Comparison of ENCODE assay signal across 15 mouse cellular contexts in the genomic region with DNA sequence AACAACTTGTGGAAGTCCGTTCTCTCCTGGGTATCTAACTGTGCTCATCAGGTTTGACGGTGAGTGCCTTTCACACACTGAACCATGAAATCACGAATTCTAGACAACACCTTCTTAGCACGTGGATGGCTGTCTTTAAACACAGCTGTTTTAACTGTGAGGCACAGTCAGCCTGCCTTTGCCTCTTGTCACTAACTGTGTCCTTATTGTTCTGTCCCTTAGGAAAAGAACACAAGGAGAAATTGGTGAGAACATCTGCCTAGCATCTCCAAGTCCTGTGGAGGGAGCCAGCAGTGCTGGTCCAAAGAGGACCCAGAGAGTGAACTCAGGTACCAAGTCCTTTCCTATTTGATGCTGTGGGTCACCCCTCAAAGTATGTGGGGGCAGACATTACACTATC.
"Had no signal": no experiment of that assay in that cellular context is flagged by ENCODE, and none has a peak within 500 bp of the region (broad histone marks: within the 10 kb centered on the region; RNA-seq: fewer than 3 reads in every experiment).

No protein-coding gene starts in this region.

- DNase-seq: kidney, postnatal 10 days; kidney, postnatal 4 days; lung, adult 2 months; lung, postnatal 36 days; midbrain, embryonic 14.5 days; retina, postnatal 1 day; right cerebral cortex, postnatal 4 days; spleen, adult 18-20 months; thymus, adult 18-20 months; thymus, postnatal 14 days had no signal

- H3K4me2 ChIP-seq: liver, embryonic 11.5 days; liver, embryonic 15.5 days had no signal

- H3K36me3 ChIP-seq: limb, embryonic 10.5 days; liver, embryonic 15.5 days had no signal

- H3K27me3 ChIP-seq: liver, embryonic 15.5 days had no signal

- H3K9me3 ChIP-seq: limb, embryonic 10.5 days; liver, embryonic 15.5 days had no signal

- ATAC-seq: lung, postnatal 0 days had no signal

- H3K9ac ChIP-seq: liver, embryonic 15.5 days had no signal

- H3K4me1 ChIP-seq: liver, embryonic 15.5 days had no signal

- H3K27ac ChIP-seq: left cerebral cortex, adult 2 months; limb, embryonic 10.5 days; liver, embryonic 15.5 days had no signal

- H3K4me3 ChIP-seq: left cerebral cortex, adult 2 months; limb, embryonic 10.5 days; liver, embryonic 15.5 days had no signal
